Mouse (Mus musculus): ENCODE data around the gene Mmp19.

Mmp19 gene

GRCm38 (mm10) chr10:128790398-128791124 is at the start of gene Mmp19:
Mmp19 (plus strand) TSS chr10:128790910.
- no peak for DNase-seq (ENCODE audit: low spot score in 2 of 2)

- no peak for DNase-seq (ENCODE audit: low spot score in 2 of 2)
Observed at GRCm38 (mm10) chr10:128742616-128743015, 48.1 kb upstream of the Mmp19 start.

GRCm38 (mm10) chr10:128743235-128743634 is 47.5 kb upstream of the Mmp19 start:
- no peak for DNase-seq (ENCODE audit: low spot score in 2 of 2)

DNA sequence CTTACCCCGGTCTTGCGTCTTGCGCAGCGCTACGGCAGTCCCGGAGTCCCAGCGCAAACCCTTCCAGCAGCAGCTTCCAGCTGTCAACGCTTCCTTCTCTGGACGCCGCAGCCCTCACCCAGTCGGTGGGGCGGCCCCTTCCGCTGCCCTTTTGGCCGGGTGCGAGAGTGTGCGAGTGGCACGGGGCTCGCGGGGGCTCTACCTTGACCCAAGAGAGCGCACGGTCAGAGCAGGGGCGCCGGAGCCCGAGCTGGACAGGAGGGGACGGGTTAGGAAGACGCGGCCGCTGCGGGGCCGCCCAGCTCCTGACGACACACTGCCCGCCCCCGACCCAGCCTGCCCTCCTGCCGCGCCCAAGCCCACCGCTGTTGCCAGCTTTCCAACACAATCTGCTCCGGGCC is 46.9 kb upstream of the Mmp19 start:
- peak; percentile 48 to 56 for DNase-seq (ENCODE audit: low spot score in 2 of 2)

DNA sequence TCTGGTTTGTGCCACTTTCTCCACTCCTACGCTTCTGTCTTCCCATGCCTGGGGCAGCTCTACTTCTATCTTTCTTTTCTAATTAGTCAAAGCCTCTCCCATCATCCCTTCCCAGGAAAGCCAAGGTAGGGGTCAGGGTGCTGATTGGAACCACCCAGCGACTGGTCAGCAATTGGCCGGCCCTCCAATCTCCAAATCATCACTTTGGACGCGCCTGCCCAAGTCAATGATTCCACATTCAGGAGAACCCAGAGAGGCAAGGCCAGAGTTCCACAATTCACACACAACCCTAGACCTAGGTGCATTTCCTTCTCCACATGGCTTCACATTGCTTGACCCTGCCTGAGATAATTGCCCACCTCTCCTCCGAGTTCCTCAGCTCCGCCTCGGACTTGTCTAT is 46.5 kb upstream of the Mmp19 start:
- peak; percentile 16 to 22 for DNase-seq (ENCODE audit: low spot score in 2 of 2)

DNA sequence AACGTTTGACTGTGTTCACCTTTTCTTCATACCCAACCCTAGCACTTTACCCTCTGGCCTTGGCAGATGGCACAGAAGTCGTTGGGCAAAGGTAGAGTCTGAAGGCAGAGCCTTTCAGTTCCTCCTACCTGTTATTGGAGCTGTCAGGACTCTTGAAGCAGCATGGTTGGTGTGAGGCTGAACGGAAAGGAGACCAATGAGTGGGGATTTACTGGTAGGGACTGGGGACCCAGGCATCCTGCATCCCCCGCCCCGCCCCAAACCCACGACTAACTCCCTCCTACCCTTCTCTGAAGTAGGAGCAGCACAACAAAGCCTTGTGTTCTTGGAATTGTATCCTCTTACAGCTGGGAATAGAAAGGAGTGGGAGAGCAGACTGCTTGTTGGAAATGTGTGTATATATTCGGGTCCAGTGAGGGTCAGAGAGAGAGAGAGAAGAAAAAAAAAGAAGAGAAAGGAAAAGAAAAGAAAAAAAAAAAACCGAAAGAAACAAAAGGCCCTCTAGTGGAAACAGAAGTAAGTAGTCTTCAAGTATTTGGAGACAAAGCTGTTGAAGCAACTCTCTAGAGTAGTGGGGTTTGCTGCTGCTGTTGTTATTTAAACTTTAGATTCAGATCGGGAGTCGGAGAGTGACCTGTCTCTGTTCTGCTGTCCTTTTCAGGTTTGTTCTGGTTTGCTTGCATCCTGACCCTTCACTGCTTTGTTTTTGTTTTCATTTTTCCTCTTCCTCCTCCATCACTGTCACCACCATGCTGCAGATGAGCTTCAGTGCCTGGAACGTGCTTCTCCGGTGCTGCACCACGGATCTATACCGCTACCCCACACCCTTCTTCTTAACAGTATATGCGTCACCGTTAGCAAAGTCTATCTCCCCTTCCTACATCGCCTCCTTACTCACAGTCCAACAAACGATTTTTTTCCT is 45.8 kb upstream of the Mmp19 start, which contains the start of gene Dgka:
Gene Dgka, minus strand, starts transcription at position 176 of the 922 bp plus-strand sequence.
- peak; percentile 37 to 67 for DNase-seq (ENCODE audit: low spot score in 2 of 2)

DNA sequence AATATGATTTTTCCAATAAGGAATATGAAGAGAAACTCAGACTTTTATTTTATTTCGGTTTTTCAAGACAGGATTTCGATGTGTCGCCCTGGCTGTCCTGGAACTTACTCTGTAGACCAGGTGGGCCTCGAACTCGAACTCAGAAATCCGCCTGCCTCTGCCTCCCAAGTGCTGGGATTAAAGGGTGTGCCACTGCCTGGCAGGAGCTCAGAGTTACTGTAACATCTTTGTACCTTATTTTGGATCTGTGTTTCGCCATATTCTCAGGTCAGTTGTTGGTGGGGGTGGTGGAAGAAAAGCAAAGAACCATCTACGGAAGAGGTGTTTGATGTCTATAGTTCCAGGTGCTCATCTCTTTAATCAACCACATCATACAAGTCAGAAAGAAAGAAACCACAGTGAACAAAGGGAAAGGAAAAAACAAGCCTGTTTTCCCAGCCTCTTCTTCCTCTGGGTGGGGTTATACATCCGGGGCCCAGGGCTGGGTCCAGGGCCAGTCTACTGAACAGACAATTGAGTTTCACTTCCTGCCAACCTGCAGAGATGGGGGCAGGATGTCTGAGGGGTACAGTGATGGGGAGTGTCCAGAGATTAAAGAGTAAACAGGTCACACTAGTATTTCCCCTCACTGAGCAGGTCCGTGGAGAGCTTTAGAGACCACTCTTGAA is 44.6 kb upstream of the Mmp19 start:
- peak; percentile 29 to 72 for DNase-seq (ENCODE audit: low spot score in 2 of 2)

GRCm38 (mm10) chr10:128746972-128747645 is 43.6 kb upstream of the Mmp19 start:
- DNase-seq (ENCODE audit: low spot score in 2 of 2): no peak

GRCm38 (mm10) chr10:128747646-128748251 is 43.0 kb upstream of the Mmp19 start, which contains the start of gene Pym1:
Pym1 (plus strand) TSS chr10:128747889.
- DNase-seq (ENCODE audit: low spot score in 2 of 2): peak; percentile 77 to 85

DNA sequence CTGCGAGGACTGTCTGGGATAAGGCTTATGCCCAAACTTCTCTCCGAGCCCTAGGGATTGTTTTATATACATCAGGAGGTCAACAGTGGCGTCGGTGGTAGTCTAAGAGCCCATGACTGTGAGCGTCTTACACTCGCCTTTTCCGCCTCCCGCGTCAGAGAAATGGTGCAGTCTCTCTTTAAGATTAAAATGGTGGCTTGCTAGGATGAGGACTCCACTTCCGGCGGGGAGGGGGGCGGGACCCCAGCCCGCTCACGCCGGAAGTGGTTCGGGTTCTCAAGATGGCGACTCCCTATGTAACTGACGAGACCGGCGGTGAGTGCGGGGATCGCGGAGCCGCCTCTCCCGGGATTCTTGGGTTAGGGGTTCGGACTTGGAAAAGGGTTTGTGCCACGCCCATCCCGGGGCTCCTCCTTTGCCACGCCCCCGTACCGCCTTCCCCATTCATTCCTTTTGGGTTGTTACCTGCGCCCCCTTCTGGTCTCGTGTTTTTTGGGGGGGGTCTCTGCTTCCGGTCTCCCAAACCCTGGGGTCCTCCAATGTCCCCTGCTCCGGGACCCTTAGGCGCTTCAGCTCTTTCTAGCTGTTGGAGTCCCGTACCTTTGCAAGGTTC is 42.4 kb upstream of the Mmp19 start:
- peak; percentile 67 to 80 for DNase-seq (ENCODE audit: low spot score in 2 of 2)

- DNase-seq (ENCODE audit: low spot score in 2 of 2): no peak
Observed at GRCm38 (mm10) chr10:128772895-128773294, 17.8 kb upstream of the Mmp19 start.

- DNase-seq (ENCODE audit: low spot score in 2 of 2): no peak
Observed at GRCm38 (mm10) chr10:128773685-128774084, 17.0 kb upstream of the Mmp19 start.

GRCm38 (mm10) chr10:128778441-128778840 is 12.3 kb upstream of the Mmp19 start:
- no peak for DNase-seq (ENCODE audit: low spot score in 2 of 2)

GRCm38 (mm10) chr10:128779011-128779795 is 11.5 kb upstream of the Mmp19 start:
- peak in 1 of 2 experiments; percentile 47 for DNase-seq (ENCODE audit: low spot score in 2 of 2)

DNA sequence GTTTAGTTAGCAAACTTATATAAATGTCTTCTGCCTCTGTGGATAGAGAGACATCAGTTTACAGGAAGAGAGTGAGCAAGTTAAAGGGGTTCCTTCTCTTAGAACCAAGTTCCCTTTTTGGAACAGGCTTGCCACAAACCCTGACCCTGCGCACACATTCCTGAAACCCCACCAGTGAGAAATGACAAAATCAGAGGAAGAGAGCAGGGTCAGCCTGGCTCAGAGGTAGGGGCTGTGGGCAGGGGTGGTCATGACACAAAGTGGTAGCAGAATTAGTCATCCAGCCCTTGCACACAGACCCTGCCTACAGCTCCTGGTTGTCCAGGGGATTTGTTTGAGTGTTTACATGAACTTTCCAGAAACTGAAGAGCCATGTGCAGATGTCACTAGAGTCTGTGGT is 10.5 kb upstream of the Mmp19 start:
- no peak for DNase-seq (ENCODE audit: low spot score in 2 of 2)

- no peak for DNase-seq (ENCODE audit: low spot score in 2 of 2)
Observed at GRCm38 (mm10) chr10:128792041-128792440, 1.3 kb downstream of the Mmp19 start.

DNA sequence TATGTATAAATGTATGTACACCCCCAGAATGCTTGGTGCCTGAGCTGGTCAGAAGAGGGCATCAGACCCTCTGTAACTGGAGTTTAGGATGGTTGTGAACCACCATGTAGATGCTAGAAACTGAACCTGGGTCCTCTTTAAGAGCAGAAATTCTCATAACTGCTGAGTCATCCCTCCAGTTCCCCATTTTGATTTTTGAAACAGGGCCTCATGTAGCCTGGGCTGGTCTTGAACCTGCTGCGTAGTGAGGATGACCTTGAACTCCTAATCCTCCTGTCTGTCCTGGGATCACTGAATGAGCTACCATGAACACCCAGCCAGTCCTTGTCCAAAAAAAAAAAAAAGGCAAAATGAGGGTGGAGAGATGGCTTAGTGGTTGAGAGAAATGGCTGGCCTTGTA is 2.5 kb downstream of the Mmp19 start:
- no peak for DNase-seq (ENCODE audit: low spot score in 2 of 2)

GRCm38 (mm10) chr10:128794391-128794790 is 3.7 kb downstream of the Mmp19 start:
- no peak for DNase-seq (ENCODE audit: low spot score in 2 of 2)

DNA sequence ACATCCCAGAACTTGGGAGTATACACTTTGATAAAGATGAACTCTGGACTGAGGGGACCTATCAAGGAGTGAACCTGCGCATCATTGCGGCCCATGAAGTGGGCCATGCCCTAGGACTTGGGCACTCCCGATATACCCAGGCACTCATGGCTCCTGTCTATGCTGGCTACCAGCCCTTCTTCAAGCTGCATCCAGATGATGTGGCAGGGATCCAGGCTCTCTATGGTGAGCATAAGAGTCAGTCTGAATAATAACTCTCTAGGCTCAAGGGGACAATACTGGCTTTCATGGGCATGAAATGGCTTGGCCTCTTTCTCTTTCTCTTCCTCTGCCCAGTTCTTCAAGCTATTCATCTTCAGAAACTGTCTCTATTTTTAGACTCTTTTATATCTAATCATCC is 4.9 kb downstream of the Mmp19 start:
- no peak for DNase-seq (ENCODE audit: low spot score in 2 of 2)

- DNase-seq (ENCODE audit: low spot score in 2 of 2): no peak
Observed at GRCm38 (mm10) chr10:128798676-128799075, 8.0 kb downstream of the Mmp19 start.
